Mouse (Mus musculus) activated CD4-positive, CD25-positive, alpha-beta regulatory T cell, adult 9 weeks (primary cell): ENCODE data around the gene Shank1. TPM values are rescaled to one million over a fixed set of nuclear protein-coding genes. Genes with fewer than 3 reads are reported as not detected.

Experiments
- polyA plus RNA-seq: library from polyadenylated mRNA; unstranded; fragments of 100-300 nt; shearing (Covaris generic); gene quantifications from one replicate; pipeline ENCODE4 v1.2.1, GENCODE M21; 2017

Gene Shank1
- polyA plus RNA-seq = 0.15 TPM

GRCm38 (mm10) chr7:44309475-44310284 is at the start of gene Shank1:
Gene Shank1 (plus strand): TSS chr7:44310253.

DNA sequence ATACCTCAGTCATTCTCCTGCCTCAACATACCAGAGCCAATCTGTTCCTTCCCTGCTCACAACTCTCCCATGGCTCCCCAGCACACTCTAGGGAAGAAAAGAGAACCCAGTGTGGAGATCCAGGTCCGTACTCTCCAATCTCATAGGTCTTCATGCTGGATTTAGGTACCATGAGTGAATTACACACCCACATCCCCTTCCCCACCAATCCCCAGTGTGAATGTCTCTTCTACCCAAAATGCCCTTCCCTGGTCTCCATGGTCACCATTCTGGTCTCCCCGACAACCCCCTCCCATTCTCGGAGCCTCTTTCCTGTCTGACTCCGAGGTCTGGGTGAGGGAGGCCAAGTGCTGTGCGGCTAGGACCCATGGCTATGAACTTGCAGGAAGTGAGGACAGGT is 48.9 kb upstream of the Shank1 start, which contains the start of gene Gm15517:
Gm15517 (plus strand) TSS at position 301 of the 400 bp plus-strand sequence.

DNA sequence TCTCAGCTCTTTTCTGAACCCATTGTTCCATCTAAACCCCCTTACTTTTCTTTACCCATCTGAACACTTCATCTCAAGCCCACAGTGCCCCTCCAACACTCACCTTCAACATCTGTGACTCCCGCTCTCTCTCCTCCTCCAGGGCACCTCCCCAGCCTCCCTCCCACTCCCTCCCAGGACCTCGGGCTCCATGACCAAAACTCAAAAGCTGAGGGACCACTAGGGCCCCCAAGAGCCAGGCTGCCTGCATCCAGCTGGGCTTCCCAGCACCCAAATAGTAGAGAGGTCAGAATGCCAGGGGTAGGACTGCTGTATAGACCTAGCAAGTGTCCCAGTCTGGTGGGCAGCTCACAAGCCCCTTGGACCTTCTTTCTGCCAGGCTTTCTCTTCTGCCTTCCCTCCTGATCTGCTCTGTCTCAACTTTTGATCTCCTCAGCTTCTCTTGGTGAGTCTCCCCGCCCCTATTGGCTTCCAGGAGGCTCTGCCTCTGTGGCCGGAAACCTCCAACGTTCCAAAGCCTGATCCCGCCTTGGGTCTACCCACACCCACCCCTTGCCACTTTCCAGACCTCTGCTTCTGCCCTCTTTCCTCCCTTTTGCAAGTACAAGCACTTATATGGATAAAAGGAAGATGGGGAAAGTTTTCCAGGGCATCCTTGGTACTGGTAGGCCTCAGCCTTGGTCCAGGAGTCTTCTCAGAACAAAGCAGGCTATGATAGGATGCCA is 3.4 kb upstream of the Shank1 start, which contains the start of gene Clec11a:
Clec11a (minus strand) TSS at position 387 of the 725 bp plus-strand sequence.

GRCm38 (mm10) chr7:44383980-44384715 is 74.1 kb downstream of the Shank1 start, which contains the start of gene Syt3:
Gene Syt3 (plus strand): TSS chr7:44384102.

GRCm38 (mm10) chr7:44385720-44386119 is 75.7 kb downstream of the Shank1 start, which contains the start of gene 1700008O03Rik:
Gene 1700008O03Rik (minus strand): TSS chr7:44385820.

Other genes starting within 250 kb of the Shank1 start
- not detected for gene Klk1b21, start 207.9 kb upstream of the Shank1 start, polyA plus RNA-seq
- gene Klk1b22, start 197.6 kb upstream of the Shank1 start, polyA plus RNA-seq = not detected
- gene Klk1b16, start 173.5 kb upstream of the Shank1 start, polyA plus RNA-seq = not detected
- not detected for gene Klk1b24, start 122.0 kb upstream of the Shank1 start, polyA plus RNA-seq
- gene Klk1b3, start 112.1 kb upstream of the Shank1 start, polyA plus RNA-seq = not detected
- not detected for gene Klk1b4, start 102.8 kb upstream of the Shank1 start, polyA plus RNA-seq
- gene Klk1b5, start 94.3 kb upstream of the Shank1 start, polyA plus RNA-seq = not detected
- gene Klk1, start 84.9 kb upstream of the Shank1 start, polyA plus RNA-seq = 1.0 TPM
- not detected for gene Gm36864, start 74.1 kb upstream of the Shank1 start, polyA plus RNA-seq
- 2.1 TPM for gene 1700028J19Rik, start 63.6 kb upstream of the Shank1 start, polyA plus RNA-seq
- 149 TPM for gene 2410002F23Rik, start 63.5 kb upstream of the Shank1 start, polyA plus RNA-seq
- not detected for gene Acp4, start 52.9 kb upstream of the Shank1 start, polyA plus RNA-seq
- not detected for gene Gm15517, start 48.8 kb upstream of the Shank1 start, polyA plus RNA-seq
- gene Clec11a, start 3.4 kb upstream of the Shank1 start, polyA plus RNA-seq = 0.43 TPM
- 0.22 TPM for gene Syt3, start 73.8 kb downstream of the Shank1 start, polyA plus RNA-seq
- gene 1700008O03Rik, start 75.6 kb downstream of the Shank1 start, polyA plus RNA-seq = not detected
- not detected for gene Lrrc4b, start 118.8 kb downstream of the Shank1 start, polyA plus RNA-seq
- not detected for gene Aspdh, start 155.1 kb downstream of the Shank1 start, polyA plus RNA-seq
- 128 TPM for gene Josd2, start 157.7 kb downstream of the Shank1 start, polyA plus RNA-seq
- 160 TPM for gene Emc10, start 186.3 kb downstream of the Shank1 start, polyA plus RNA-seq
- 2.6 TPM for gene Fam71e1, start 186.3 kb downstream of the Shank1 start, polyA plus RNA-seq
- not detected for gene Mybpc2, start 214.4 kb downstream of the Shank1 start, polyA plus RNA-seq
- gene Spib, start 221.8 kb downstream of the Shank1 start, polyA plus RNA-seq = 1.8 TPM
- 58.3 TPM for gene Pold1, start 238.6 kb downstream of the Shank1 start, polyA plus RNA-seq
- 143 TPM for gene Nr1h2, start 243.7 kb downstream of the Shank1 start, polyA plus RNA-seq